Mouse (Mus musculus) large intestine, adult 2 months (tissue): Measurements from ENCODE around the gene Bcl11a. TPM values are rescaled to one million over a fixed set of nuclear protein-coding genes. Genes with fewer than 3 reads are reported as not detected.

ENCODE experiments used
- DNase-seq: peaks from one replicate; pipeline ENCODE4 v3.0.0-alpha.2; 2012; ENCODE audit warnings: low read depth, low spot score
- WGBS: fragments of 180-500 bp; shearing (Covaris S2); methylation state at CpG from one replicate; pipeline ENCODE4 v1.1.7; 2018; 5-methylcytosine and 5-hydroxymethylcytosine counted together
- polyA plus RNA-seq: library from polyadenylated mRNA; depleted of rRNA; stranded (reverse); fragments of >200 nt; gene quantifications from 2 replicates; pipeline ENCODE4 v1.2.3, GENCODE M21; 2012

Gene Bcl11a
- polyA plus RNA-seq, 1 experiment = 2.8 TPM

DNA sequence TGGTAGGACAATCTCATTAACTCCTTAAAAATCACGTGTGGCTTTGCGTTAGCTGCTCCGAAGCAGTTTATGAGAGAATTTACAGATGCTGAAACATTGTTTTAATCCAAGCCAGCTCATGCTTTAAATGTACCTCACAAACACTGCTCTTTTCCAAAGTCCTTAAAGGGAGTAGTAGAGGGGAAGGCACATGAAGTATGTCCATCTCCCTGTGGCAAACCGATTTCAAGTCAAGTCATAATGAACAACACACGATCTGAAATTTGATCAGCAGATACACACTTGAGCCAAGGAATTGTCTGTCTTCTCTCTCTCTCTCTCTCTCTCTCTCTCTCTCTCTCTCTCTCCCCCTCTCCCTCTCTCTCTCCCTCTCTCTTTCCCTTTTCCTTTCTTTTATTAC lies 20.2 kb downstream of the Bcl11a start:
- 69% methylated on average over 5 of the region's 5 CpGs for WGBS
- DNase-seq = no peak

DNA sequence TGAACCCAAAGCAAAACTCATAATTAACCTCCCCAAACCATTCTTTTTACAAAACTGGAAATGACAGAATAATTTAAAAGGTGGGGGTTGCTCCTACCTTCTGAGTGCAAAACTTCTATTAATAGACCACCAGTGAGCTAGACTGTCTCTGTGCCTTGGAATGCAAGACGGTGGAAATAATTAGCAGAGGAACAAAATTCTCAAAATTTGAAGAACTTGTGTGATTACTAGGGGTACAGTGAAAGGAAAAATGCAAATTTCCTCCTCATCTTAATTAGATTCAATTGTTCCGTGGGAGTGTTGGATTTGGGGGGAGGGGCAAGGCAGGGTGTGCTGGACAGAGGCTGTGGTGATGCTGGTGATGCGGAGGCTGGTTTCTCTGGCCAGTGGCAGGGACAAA lies 20.8 kb downstream of the Bcl11a start:
- no peak for DNase-seq
- 75% methylated on average over 3 of the region's 3 CpGs for WGBS

DNA sequence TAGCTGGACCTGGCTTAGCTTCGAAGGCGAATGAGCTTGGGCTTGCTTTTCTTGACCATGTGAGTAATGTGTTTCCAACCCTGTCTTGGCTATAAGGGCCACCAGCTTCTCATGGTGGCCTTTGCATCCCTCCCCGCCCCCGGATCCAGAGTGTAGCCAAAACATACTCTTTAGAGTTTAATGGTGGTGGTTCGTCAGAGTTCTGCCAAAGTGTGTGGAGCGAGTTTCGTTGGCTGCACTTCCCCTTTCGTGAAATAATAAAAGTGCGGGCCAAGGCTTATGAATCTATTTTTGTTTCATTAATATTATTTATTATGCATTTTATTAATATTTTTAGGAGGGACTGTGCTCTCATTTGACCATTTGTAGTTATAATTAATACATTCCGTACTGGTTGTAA lies 21.4 kb downstream of the Bcl11a start:
- no peak for DNase-seq
- 77% methylated on average over 10 of the region's 10 CpGs for WGBS

DNA sequence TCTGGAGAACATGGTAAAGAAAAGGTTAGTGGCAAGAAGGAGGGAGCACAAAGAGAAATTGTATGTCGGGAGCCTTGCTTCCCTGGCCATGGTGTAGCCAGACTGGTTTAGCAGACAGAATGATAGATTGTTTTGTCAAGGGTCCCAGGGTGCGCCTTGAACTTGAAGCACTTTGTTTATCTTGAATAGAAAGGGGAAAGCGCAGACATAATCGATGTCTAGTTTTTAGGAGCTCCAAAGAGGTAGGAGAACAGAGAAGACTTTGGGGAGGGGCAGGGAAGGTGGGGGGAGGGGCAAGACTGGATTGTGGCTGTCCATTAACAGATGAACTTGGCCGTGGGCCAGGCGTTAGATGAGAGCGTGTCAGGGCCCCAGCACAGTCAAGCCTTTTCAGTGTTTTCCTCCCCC lies 22.0 kb downstream of the Bcl11a start:
- no peak for DNase-seq

DNA sequence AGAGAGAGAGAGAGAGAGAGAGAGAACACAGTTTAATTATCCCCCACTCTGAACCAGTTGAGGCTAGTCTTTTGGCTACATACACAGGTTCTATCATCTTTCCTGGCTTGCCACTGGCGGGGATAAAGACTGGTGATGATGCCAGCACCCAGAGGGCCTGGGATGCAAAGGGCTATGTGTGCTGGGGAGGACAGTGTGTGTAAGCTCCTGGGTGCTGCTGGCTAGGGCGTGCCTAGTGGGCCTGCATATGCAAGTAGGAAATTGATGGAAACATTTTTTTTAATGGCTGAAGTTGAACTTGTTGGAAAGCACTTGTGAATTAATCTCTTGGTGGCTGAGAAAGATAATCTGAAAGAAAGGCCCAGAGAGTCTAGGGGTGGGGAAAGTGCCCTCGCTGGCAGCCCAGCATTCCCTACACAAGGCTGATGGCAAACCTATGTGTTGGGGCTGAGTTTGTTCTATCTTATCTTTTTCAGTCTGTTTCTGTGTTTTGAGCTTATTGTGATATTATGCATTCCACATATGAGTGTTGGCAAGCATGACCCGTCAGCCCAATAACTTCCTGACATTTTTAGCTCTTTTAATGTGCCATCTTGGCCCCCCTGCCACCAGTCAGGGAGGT lies 22.7 kb downstream of the Bcl11a start:
- no peak for DNase-seq
- 71% methylated on average over 4 of the region's 4 CpGs for WGBS

More for the DNA sequence above, 22.0 kb downstream of the Bcl11a start:
- 11% methylated on average over 7 of the region's 7 CpGs for WGBS

DNA sequence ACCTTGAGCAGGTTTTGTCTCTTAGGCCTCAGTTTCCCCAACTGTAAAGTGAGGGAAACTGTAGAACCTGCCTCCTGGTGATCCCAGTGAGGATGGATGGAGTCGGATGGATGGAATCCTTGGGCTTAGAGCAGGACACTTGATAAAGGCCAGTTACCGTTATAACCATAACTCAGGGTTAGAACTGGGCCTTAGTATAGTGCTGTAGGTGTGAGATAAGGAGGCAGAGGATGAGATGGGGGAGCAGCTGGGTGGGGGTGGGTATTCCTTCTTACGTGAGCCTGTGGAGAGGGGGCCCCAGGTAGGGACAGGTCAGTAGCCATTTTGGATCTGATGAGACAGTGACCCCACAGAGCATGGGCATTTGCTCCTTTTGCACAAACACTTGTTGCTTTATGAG lies 23.8 kb downstream of the Bcl11a start:
- 96% methylated on average over 3 of the region's 3 CpGs for WGBS
- no peak for DNase-seq

DNA sequence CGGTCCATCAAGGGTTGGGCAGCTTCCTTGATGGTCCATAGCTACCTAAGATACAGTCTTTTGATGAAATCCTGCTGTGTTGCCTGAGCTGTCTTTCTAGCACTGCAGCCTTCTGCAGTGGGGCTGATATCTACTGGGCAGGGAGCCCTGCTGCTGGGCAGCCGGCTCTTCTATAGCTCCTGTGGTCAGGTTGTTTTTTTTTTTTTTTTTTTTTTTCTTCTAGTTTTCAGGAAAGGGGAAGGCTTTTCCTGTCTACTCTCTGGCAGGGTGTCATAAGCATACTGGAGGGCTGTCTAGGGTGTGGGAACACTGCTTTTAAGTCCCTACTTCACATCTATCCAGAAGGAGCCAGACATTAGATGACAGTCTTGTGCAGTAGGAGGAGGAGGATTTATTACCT lies 24.5 kb downstream of the Bcl11a start:
- no peak for DNase-seq
- WGBS = 73% methylated on average over 2 of the region's 2 CpGs

DNA sequence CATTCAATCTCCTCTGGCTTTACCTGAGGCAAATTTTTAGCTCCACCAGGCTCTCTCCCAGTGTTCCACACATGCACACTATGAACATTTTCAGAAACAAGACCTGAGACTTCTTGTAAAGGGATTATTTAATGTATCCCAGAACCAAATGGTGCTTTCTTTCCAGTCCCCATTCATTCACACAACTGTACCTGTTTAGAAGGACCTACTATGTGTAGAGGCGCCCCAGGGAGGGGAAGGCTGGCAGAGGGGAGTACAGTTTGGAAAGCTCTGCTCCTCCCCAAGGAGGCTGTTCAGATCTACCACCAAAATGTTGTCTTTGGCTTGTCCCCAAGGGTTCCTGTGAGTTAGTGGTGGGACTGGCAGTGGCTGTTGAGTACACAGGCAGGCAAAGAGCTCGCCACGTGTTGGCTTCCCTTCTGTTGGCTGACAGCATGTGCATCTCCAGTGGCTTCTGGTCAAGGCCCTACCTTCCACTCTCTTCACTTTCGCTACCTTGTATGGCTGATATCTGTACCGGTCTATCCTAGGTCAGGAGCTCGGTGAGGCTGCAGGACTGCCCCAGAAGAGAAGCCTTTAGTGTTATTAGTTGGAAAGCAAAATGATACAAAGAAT lies 25.4 kb downstream of the Bcl11a start:
- DNase-seq = no peak
- WGBS = 74% methylated on average over 6 of the region's 6 CpGs

DNA sequence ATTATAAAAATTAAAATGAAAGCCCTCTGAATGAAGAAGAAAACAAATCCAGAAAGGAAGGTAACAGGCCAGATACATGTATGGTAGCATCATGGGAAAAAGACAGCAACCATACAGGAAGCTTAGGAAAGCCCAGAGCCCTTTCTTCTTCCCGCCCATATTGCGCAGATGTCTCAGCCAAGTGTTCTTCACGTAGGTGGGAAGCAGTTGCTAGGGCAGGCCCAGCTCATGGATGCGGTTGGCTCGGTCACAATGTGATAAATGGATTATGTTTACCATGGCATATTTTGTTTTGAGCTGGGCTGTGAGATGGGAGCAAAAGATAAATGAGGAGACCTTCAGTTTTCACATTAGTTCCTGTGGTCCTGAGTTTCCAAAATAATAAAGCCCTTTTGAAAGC lies 29.6 kb downstream of the Bcl11a start:
- no peak for DNase-seq
- 78% methylated on average over 5 of the region's 5 CpGs for WGBS

DNA sequence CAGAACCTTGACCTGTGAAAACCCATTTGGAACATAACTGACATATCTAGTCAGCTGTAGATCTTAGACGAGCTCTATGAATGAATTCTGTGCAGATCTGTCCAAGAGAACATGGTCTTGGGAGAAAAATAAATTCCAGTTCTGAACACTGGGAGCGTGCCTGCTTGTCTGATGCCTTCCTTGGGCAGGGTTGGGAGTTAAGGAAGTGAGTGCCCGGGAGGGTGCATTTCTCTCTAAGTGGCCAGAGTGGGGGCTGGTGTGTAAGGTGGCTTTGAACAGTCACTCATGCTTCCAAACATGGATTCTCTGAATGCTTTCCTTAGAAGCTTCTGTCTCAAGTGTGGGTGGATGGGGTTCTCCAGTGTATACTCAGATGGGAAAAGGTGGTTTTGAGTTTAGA lies 31.1 kb downstream of the Bcl11a start:
- no peak for DNase-seq
- 52% methylated on average over 3 of the region's 3 CpGs for WGBS

DNA sequence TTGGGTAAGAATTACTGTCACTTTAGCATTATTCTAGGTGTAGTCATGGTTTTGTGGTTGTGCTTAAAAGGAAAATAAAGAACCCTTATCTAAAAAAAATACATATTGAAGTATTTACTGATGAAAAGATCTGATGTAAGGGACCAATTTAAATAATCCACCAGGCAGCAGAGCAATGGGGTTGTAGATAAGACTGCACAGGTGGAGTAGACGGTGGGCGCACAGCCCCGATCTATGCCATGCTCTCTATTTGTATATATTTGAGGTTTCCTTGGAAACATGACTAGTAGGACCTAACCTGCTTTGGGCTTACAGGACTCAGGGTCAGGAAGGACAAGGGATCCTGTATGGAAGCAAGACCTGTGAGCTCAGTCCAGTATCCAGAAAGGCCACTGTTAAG lies 31.5 kb downstream of the Bcl11a start:
- no peak for DNase-seq
- 73% methylated on average over 3 of the region's 3 CpGs for WGBS

DNA sequence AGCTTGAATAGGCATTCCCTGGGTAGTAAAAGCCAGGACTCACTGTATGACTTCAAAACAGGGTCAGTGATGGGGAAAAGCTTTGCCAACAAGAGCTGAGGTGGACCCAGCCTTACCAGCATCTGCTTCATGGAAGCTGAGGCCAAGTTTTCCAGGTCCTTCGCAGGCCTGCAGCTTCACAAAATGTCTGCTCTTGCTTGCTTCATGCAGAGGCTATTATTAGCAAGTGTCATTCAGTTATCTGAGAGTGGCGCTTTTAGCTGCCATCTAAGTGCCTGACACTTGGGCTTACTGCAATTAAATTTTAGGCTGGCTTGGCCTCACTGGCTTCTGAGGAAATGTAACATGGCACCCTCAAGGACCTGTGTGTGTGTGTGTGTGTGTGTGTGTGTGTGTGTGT lies 32.3 kb downstream of the Bcl11a start:
- 94% methylated on average over 2 of the region's 2 CpGs for WGBS

DNA sequence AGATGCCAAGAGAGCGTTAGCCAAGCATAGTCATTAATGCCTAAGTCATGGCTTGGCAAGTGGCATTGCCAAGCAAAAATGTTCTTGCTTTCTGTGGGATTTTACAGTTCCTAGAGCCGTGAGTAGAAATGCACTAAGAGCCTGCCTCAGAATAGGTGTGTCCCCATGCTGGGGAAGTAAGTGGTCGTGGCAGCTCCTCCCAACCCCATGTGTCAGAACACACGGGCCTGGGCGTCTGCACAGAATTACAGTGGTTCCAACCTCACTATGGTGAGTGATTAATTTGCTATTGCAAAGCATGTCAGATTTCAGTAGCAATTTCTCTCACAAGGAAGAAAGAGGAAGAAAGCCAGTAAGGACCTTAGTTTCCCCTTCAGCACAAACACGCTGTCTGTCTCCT lies 33.9 kb downstream of the Bcl11a start:
- 21% methylated on average over 6 of the region's 6 CpGs for WGBS
- no peak for DNase-seq

More for the DNA sequence above, 32.3 kb downstream of the Bcl11a start:
- DNase-seq = no peak

DNA sequence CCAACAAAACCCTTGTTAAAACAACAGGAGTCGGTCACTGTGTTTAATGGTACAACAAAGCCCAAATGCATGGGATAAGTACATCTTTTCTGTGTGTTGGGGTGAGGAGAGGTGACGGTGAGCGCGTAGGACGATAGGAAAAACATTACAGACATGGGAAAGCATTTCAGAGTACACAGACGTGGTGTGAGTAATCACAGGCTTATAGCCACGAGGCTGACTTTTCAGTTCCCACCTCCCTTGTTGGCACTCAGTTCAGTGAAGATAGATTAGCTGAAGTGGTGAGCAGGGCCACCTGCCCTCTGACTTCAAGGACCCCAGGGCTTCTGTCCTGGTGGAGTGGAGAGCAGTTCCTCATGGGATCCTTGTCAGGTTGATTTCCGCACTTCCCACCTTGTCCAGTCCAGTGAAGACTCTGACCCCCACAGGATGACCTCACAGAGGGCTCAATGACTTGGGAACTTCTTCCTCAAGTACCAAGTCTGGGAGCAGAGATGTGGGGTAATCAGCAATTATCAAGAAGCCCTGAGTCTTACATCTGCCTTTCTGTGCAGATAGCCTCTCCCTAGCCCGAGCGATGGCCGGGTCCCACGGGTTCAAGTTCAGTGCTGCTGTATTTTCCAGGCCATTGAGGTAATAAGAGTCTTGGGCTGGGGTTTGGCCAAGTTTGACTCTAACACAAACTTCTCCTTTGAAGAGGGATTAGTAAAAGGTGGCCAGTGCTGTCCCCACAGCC lies 37.3 kb downstream of the Bcl11a start:
- 76% methylated on average over 12 of the region's 12 CpGs for WGBS

DNA sequence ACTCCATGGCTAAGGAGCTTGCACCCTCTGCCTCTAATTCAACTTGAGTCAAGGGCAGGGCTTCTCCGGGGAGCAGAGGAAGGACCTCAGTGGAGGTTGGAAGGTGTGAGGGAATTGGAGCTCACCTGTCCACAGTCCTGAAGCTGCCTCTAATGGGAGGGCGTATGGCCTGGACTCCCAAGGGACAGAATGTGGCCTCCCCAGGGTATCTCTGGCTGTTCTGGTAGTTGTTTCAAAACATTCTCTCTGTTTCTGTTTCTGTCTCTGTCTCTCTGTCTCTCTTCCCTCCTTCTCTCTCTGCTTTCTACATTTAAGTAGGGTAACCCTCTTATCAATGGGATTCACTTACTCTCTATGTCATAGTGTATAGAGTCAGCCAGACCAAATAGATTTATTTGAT lies 38.2 kb downstream of the Bcl11a start:
- WGBS = 79% methylated on average over 2 of the region's 2 CpGs
- no peak for DNase-seq

More for the DNA sequence above, 37.3 kb downstream of the Bcl11a start:
- no peak for DNase-seq

DNA sequence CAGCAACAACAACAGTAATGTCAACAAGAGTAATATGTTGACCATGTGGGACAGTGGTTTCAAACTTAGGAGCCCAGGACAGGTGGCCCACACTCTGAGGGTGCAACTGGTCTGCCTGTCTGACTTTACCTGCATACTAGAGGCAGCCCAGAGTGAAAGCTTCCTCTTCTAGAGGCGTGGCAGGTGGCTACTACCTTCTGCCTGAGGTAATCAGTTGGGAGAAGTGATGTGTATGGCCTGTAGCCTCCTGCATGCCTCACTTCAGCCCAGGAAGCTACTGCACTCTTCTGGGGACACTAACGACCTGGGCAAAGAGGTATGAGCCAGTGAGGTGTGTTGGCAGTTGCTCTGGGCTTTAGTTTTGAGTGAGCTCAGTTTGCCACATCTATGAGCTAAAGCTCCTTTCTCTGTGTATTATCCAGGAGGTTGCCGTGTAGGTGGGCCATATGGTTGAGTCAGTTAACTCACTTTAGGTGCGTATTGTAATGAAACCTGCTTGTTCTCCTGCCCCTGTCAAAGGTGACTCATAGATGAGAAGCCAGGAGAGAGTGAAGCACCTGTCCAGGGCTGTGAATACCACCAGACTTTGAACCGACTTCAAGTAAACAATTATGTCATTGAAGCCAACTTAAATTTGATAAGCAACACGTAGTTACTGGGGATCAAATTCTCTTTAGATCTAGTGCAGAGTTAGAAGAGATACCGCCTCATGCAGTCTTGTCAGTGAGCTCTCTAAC lies 38.9 kb downstream of the Bcl11a start:
- 29% methylated on average over 7 of the region's 7 CpGs for WGBS
- DNase-seq = no peak

DNA sequence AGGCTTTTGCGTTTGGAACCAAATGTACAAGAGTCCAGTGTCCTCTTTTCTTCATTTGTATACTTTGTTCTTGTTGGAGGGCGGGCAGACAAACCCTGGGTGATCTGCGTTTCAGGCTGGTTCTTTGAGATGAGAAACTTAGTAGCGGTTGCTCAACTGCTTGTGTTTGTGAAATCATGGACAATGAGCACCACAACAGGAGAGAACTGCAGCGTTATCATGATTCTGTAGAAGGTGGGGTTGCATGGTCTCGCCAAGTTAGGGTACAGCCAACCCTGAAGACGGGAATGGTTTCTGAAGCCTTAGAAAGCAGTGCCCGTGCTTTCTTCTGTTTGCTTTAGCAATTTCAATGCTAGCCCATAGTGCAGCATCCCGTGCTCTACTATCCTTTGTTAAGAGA lies 43.3 kb downstream of the Bcl11a start:
- no peak for DNase-seq
- 92% methylated on average over 9 of the region's 9 CpGs for WGBS

DNA sequence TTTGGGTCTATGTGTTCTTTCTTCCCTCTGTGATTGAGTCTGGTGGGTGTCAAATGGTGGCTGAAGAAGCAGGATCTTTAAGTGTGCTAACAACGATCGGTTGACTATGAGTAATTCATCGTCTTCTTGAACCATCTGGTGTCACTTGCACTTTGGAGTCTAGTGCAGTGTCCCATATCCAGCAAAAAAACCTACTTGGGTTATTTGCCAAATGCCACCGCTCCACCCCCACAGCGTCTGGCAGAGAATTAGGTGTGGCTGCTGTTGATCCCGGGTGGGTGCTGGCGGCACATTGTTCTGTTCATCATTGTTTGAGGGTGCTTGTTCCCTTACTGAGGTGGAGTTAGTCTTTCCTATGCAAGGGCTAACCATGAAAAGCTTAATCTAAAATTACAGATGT lies 45.0 kb downstream of the Bcl11a start:
- 26% methylated on average over 7 of the region's 7 CpGs for WGBS
- no peak for DNase-seq

DNA sequence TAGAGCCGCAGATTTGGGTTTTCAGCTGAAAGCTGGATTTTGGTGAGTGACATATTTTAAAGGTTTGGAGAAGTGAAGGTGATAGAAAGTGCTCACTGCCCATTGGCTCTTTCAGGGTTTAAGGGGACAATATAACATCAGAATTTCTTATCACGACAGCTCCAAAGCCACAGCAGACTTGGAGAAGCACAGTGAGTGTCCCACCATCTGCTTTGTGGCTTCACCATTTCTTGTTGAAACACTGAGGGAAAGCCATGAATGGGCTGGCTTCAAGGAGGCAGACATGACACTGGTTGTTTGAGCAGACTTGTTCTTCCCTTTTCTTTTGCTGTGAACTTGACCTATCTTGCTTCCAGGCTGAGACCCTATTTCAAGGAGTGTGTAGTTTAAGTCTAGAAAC lies 46.1 kb downstream of the Bcl11a start:
- 85% methylated on average over 2 of the region's 2 CpGs for WGBS

DNA sequence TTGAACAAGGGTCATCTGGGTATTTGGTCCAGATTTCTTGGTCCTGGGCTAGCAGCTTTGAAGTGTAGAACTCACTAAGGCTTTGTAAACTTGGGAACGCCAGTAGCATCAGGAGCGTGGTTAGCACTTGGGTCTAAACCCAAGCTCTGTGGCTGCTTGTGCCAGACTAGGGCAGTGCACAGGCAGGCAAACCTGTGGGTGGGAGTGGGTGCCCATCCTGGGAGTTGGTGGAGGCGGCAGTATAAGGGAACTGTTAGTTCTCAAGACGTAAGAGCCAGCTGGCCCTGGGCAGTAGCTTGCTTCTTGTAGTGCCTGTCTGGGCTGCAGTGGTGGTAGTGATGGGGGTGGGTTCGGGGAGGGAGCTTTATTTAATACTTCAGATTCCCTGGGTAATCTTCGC lies 47.2 kb downstream of the Bcl11a start:
- WGBS = 83% methylated on average over 6 of the region's 6 CpGs
- no peak for DNase-seq

More for the DNA sequence above, 46.1 kb downstream of the Bcl11a start:
- DNase-seq = no peak
